22 mouse cellular contexts compared by ENCODE assay signal in the genomic region with DNA sequence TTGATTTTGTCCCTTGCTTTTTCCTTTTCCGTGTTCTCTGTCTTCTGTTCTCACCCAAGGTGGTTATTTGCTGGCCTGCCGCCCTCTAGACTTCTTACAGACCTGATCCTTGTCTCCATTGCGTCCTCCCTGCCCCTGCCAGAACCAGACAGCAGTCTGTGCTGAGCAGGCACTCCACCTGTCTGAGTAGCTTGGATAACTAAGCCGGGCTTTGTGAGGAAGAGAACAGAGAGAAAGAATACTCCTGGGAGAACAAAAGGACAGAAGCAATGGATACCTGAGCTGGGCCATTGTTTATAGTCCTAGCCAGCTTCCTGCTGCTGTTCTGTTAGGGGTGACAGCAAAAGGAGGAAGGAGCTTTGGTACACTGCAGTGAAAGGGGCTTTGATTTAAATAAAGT.
"Had no signal": no experiment of that assay in that cellular context is flagged by ENCODE, and none has a peak within 500 bp of the region (broad histone marks: within the 10 kb centered on the region; RNA-seq: fewer than 3 reads in every experiment).

No protein-coding gene starts in this region.

- H3K4me3 ChIP-seq: limb, embryonic 10.5 days; limb, embryonic 13.5 days; liver, embryonic 12.5 days; liver, embryonic 15.5 days; midbrain, embryonic 12.5 days; midbrain, embryonic 15.5 days; neural tube, embryonic 12.5 days; neural tube, embryonic 15.5 days; stomach, embryonic 15.5 days had no signal

- H3K27ac ChIP-seq: limb, embryonic 10.5 days; limb, embryonic 13.5 days; liver, embryonic 12.5 days; liver, embryonic 15.5 days; macrophage; midbrain, embryonic 12.5 days; midbrain, embryonic 15.5 days; neural tube, embryonic 12.5 days; neural tube, embryonic 15.5 days; stomach, embryonic 15.5 days had no signal

- H3K27me3 ChIP-seq: limb, embryonic 13.5 days; liver, embryonic 12.5 days; liver, embryonic 15.5 days; midbrain, embryonic 12.5 days; midbrain, embryonic 15.5 days; neural tube, embryonic 12.5 days; neural tube, embryonic 15.5 days; stomach, embryonic 15.5 days had no signal

- ATAC-seq: liver, embryonic 12.5 days; midbrain, embryonic 15.5 days had no signal

- DNase-seq: kidney, adult 8-10 months; kidney, postnatal 14 days; kidney, postnatal 4 days; liver; lung, adult 18-20 months; lung, postnatal 14 days; retina, postnatal 1 day; right cerebral cortex, postnatal 25 days; spleen, adult 18-20 months; thymus, adult 2 months; thymus, postnatal 14 days; thymus, postnatal 4 days had no signal

- H3K4me2 ChIP-seq: limb, embryonic 13.5 days; liver, embryonic 12.5 days; liver, embryonic 15.5 days; midbrain, embryonic 12.5 days; midbrain, embryonic 15.5 days; neural tube, embryonic 12.5 days; neural tube, embryonic 15.5 days; stomach, embryonic 15.5 days had no signal

- H3K9me3 ChIP-seq: limb, embryonic 10.5 days; limb, embryonic 13.5 days; liver, embryonic 12.5 days; liver, embryonic 15.5 days; midbrain, embryonic 12.5 days; midbrain, embryonic 15.5 days; neural tube, embryonic 12.5 days; neural tube, embryonic 15.5 days; stomach, embryonic 15.5 days had no signal

- H3K9ac ChIP-seq: limb, embryonic 13.5 days; liver, embryonic 12.5 days; liver, embryonic 15.5 days; midbrain, embryonic 12.5 days; midbrain, embryonic 15.5 days; neural tube, embryonic 12.5 days; neural tube, embryonic 15.5 days; stomach, embryonic 15.5 days had no signal

- H3K36me3 ChIP-seq: midbrain, embryonic 15.5 days; neural tube, embryonic 12.5 days; stomach, embryonic 15.5 days had no signal

- H3K4me1 ChIP-seq: limb, embryonic 10.5 days; midbrain, embryonic 12.5 days; midbrain, embryonic 15.5 days; neural tube, embryonic 12.5 days; neural tube, embryonic 15.5 days; stomach, embryonic 15.5 days had no signal
